Mouse (Mus musculus) lung, postnatal 14 days (tissue): ENCODE data around the gene Cnot3.
"Not testable (repeated sequence)": the region's sequence is repeated elsewhere in the genome, so short reads cannot be mapped to it uniquely, and the experiment has no call there.

Experiments
- DNase-seq: peaks from one replicate; pipeline ENCODE4 v3.0.0; 2021

Gene Cnot3

DNA sequence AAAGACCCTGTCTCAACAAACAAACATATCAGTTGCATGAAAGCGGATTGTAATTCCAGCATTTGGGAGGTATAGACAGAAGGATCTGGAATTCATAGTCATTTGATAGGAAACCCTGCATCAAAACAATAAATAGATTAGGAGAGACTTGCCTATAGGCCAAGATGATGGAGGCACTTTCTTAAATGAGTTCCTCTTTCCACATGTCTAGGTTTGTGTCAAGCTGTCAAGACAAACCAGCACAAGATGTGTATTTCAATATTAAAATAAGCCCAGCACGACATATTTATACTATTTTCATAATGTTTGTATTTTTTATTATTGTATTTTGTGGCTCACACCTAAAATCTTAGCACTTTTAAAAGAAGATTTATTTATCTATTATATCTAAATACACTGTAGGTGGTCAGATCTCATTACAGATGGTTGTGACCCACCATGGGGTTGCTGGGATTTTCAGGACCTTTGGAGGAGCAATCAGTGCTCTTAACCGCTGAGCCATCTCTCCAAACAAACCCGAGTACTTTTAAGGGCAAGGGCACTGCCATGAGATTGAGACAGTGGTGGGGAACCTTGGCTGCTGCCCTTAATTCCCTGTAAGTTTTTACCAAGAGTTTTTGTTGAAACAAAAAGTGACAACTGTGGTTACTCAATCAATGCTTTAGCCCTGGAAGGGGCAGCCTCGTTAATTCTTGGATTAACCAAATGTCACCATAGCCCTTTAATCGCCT, 58.2 kb downstream of the Cnot3 start:
- no peak for DNase-seq

DNA sequence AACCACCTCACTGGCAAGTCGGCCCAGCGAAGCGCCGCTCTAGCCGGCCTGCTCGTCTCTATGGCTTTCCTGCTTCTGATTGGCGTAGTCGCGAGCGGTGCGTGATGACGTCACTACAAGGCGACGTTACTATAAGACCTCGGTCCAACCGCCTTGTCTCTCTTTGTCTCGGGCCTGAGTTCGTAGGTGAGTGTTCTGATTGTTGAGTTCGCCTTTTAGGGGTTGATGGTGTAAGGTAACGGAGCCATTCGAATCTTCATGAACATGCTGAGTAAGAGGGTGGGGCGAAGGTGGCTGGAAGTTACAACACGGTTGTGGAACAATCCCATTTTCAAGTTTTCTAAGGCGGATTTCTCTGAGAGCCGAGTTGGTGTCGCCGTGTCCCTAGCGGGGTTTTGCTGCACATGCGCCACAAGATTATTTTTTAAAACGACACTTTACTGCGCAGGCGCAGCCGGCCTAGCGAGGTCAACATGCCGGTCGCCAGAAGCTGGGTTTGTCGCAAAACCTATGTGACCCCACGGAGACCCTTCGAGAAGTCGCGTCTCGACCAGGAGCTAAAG, 58.9 kb downstream of the Cnot3 start, which contains the start of gene Rps9:
Gene Rps9, plus strand, starts transcription at position 115 of the 563 bp plus-strand sequence.
- DNase-seq, result peak; percentile 97

DNA sequence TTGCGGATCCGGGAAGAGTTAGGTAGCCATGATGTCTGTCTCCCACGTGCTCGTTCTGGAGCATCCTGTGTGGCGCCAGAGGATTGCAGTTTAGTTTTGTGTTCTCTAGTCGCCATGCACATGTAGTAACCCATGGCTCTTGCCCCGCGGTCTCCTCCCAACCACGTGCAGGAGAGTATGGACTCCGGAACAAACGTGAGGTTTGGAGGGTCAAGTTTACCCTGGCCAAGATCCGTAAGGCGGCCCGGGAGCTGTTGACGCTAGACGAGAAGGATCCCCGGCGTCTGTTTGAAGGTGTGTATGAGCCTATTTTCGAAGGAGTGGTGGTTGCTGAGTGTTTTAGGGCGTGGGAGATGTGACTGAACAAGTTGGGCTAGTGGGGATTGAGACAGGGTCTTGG, 59.4 kb downstream of the Cnot3 start:
- DNase-seq, result peak; percentile 15

DNA sequence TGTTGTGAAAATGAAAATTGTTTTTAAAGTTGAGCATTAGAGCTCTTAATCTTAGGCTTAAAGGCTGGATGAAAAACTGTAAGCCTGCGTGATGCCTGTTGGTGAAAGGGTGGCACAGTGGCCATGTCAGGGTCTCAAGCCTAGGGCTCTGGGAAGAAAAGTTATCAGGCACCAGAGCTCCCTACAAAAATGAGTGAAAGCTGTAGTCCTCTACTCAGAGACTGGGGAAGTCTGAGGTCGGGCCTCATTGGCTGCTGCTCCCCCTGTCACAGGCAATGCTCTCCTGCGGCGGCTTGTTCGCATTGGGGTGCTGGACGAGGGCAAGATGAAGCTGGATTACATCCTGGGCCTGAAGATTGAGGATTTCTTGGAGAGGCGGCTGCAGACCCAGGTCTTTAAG, 60.4 kb downstream of the Cnot3 start:
- not testable (repeated sequence) for DNase-seq

DNA sequence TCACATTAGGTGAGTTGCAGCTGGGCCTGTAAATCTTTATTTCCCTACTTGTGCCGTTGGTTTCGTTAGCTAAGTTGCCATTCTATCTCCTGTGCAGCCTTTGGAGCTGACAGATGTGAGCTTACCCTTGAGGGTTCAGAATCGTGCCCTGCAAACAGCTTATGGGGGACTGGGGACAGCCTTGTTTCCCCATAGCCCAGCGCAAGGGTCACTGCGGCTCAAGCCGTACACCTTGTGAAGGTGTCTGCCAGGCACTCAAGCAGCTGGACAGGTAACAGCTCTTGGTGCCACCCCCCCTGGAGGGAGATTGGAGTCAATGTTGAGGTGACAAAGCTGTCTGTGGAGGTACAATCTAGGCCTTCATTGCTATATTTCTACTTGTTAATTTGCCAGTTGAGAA, 60.8 kb downstream of the Cnot3 start:
- DNase-seq, result no peak

DNA sequence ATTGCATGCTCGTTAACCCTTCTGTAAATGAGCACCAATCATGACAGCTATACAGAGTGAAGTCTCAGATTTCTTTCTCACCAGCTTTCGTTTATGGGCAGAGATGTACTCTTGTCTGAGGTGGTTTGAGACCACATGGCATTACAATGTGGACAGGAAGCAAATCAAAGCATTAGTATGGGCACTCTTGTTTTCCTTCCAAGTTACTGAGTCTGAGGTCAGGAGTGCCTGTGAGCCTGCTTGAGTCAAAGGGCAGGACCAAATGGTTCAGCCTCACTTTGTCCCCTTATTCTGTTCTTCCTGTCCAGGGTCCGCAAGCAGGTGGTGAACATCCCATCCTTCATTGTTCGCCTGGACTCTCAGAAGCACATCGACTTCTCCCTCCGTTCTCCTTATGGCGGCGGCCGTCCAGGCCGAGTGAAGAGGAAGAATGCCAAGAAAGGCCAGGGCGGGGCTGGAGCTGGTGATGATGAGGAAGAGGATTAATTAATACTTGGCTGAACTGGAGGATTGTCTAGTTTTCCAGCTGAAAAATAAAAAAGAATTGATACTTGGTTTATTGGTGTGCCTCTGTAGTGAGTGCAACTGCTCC, 61.4 kb downstream of the Cnot3 start:
- DNase-seq, result no peak

DNA sequence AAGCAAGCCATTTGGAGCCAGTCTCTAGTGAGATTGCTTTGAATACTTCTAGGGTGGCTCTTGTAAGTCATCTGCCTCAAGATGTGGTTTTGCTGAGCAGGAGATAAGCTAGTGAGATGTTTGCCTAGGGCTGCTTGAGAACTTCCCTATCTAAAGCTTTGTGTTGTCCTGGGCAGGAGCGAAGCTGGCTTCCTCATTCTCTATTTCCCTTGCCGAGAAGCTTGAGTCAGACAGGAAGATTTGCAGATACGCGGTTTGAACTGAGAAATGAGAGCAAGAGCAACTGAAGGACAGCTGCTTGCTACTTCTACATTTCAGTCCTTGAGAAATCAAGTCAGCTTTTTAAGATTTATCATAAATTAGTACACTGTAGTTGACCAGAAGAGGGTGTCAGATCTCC, 62.0 kb downstream of the Cnot3 start:
- DNase-seq, result no peak

DNA sequence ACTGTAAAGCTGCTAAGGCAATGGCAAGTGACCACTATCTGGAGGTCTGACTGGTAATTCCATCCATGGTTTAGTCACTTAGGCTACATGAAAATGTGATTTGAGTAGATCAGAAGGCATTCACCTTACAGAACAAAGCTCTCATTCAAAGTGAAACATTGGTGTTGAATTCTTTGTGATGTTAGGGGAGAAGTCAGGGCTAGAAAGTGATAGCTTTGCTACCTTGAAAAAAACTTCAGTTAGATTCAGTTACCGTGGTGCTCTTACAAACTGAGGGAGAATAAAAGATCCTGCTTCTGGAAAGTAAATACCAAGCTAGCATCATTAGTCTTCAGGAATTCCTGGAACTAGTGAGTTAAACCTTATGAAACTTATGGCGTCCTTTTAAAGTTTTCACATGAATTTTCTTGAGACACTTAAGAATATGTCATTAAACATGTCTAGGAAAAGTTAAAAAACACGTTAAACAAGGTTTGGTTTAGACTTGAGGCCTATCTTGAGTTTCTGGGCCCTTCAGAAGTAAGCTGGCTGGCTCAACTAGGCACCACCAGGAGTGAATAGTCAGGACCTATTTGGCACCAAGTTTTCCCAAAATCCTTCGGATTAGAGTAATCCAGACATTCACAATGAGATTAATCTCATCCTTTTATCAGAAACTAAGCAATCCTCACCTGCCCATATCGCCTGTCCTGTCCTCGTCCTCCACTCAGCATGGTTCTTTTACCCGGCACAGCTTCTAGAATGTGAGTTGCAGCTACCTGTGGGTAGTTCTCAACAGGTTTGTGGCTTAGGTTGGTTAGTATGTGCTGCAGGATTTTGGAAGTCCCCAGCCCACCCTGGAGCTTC, 62.7 kb downstream of the Cnot3 start:
- no peak for DNase-seq

DNA sequence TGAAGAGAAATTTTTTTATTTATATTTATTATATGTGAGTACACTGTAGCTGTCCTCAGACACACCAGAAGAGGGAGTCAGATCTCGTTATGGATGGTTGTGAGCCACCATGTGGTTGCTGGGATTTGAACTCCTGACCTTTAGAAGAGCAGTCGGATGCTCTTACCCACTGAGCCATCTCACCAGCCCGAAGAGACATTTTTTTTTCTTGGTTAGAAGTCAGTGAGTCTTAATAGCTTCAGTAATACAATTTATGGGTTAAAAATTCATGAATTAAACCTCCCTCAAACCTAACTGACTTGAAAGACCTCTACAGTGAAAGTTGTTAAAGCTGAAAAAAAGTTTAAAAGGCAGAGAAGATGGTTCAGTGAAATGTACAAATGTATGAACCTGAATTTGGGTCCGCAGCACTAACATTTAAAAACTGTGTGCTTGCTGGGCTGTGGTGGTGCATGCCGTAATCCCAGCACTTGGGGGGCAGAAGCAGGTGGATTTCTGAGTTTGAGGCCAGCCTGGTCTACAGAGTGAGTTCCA, 63.4 kb downstream of the Cnot3 start:
- not testable (repeated sequence) for DNase-seq

DNA sequence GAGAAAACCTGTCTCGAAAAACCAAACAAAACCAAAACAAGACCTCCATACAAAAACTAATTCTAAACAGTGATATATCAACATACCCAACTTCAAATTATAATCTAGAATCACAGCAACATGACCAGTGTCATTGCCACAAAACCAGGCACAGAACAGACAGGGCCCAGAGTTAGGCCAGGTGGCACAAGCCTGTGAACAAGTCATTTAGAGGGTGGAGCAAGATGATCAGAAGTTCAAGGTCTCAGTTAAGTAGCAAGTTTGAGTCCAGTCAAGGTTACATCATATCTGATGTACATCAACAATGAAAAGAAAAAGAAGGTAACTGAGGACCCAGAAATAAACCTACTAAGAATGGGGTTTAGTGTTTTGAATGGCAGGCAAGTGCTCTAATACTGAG, 63.9 kb downstream of the Cnot3 start:
- DNase-seq, result no peak
